Mouse (Mus musculus) olfactory bulb, adult 2 months (tissue): ENCODE data around the gene Snapin.

ENCODE experiments used
- CTCF ChIP-seq: fragments of 200-500 bp; IDR thresholded peaks from 2 replicates; pipeline ENCODE4 v1.5.1; 2012; ENCODE audit warnings: low read depth, mild to moderate bottlenecking, low read length, moderate library complexity; ENCODE audit not compliant: insufficient read depth
- POLR2A ChIP-seq: fragments of 200-500 bp; IDR thresholded peaks from 2 replicates; pipeline ENCODE4 v1.6.1; 2012; ENCODE audit warnings: mild to moderate bottlenecking, low read depth, low read length, moderate library complexity; ENCODE audit not compliant: insufficient read depth

DNA sequence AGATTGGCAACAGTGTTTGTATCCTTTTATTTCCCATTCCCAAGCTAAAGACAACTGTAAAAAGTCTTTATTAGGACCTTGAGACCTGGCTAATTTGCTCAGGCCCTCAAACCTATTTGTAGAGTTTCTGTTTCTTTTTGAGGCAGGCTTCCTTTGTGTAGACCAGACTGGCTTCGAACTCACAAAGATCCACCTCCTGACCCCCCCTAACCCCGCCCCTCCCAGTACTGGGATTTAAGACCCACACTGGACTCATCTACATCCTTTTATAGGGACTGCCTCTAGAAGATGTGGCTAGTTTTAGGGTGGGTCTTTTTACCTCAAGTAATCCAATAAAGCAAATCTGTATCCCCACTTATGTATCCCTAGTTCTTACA is 18.9 kb upstream of the Snapin start:
- no peak for TF ChIP-seq POLR2A
- no peak for TF ChIP-seq CTCF
